Mouse (Mus musculus) E14TG2a.4 (cell line): Measurements from ENCODE around the gene Acsbg2.
"Not testable (repeated sequence)": the region's sequence is repeated elsewhere in the genome, so short reads cannot be mapped to it uniquely, and the experiment has no call there.

Experiments used
- H3K27me3 ChIP-seq: 2 replicates; pipeline ENCODE4 v1.6.1; 2014; ENCODE audit warnings: low read length, control low read depth; ENCODE audit not compliant: insufficient read depth
- H3K36me3 ChIP-seq: 2 replicates; pipeline ENCODE4 v1.6.1; 2014; ENCODE audit warnings: low read length, control low read depth; ENCODE audit not compliant: insufficient read depth
- H3K4me1 ChIP-seq: replicated peaks from 2 replicates; pipeline ENCODE4 v1.6.1; 2014; ENCODE audit warnings: low read depth, low read length, control low read depth
- H3K4me3 ChIP-seq: replicated peaks from 2 replicates; pipeline ENCODE4 v1.5.1; 2014; ENCODE audit warnings: mild to moderate bottlenecking, low read length
- H3K9me3 ChIP-seq: 2 replicates; pipeline ENCODE4 v1.6.1; 2014; ENCODE audit warnings: low read length, control low read depth
- CTCF ChIP-seq: conservative IDR thresholded peaks from 2 replicates; pipeline ENCODE4 v1.5.1; 2014; ENCODE audit warnings: low read length
- NANOG ChIP-seq: IDR thresholded peaks from 2 replicates; pipeline ENCODE4 v1.6.1; 2014; ENCODE audit warnings: borderline replicate concordance, low read length, mixed read lengths
- POU5F1 ChIP-seq: IDR thresholded peaks from 2 replicates; pipeline ENCODE4 v1.6.1; 2014; ENCODE audit warnings: low read length, borderline replicate concordance

The Acsbg2 gene

GRCm38 (mm10) chr17:56874237-56874636, at the start of gene Acsbg2:
TSS of gene Acsbg2 (minus strand) at chr17:56874447.
- H3K27me3 ChIP-seq, result no peaks in the 10 kb centered on the region
- no peaks in the 10 kb centered on the region for H3K36me3 ChIP-seq
- H3K4me1 ChIP-seq, result peaks cover 91% of the 10 kb centered on the region
- H3K4me3 ChIP-seq, result no peak within 1 kb of the TSS
- TF ChIP-seq NANOG (no peak), CTCF (no peak), POU5F1 (no peak)
- H3K9me3 ChIP-seq, result no peaks in the 10 kb centered on the region

GRCm38 (mm10) chr17:56919725-56920124, 45.5 kb upstream of the Acsbg2 start:
- TF ChIP-seq NANOG (no peak), POU5F1 (no peak), CTCF (no peak)
- Histone ChIP-seq H3K9me3 (no peaks in the 10 kb centered on the region), H3K4me1 (peaks cover 8% of the 10 kb centered on the region; the same call in 1 of the 2 replicates), H3K4me3 (no peak overlapping the region), H3K27me3 (no peaks in the 10 kb centered on the region), H3K36me3 (peaks cover 87% of the 10 kb centered on the region)

GRCm38 (mm10) chr17:56917166-56917565, 42.9 kb upstream of the Acsbg2 start:
- TF ChIP-seq POU5F1, result no peak
- no peak for TF ChIP-seq CTCF
- Histone ChIP-seq H3K9me3 (no peaks in the 10 kb centered on the region), H3K36me3 (peaks cover 89% of the 10 kb centered on the region), H3K4me3 (no peak overlapping the region), H3K4me1 (peaks cover 14% of the 10 kb centered on the region), H3K27me3 (no peaks in the 10 kb centered on the region)

GRCm38 (mm10) chr17:56913444-56913843, 39.2 kb upstream of the Acsbg2 start:
- peaks cover 88% of the 10 kb centered on the region for H3K36me3 ChIP-seq
- H3K9me3 ChIP-seq, result no peaks in the 10 kb centered on the region
- no peak for TF ChIP-seq POU5F1
- TF ChIP-seq CTCF, result no peak
- TF ChIP-seq NANOG, result no peak
- no peak overlapping the region for H3K4me3 ChIP-seq
- no peaks in the 10 kb centered on the region for H3K27me3 ChIP-seq
- peaks cover 32% of the 10 kb centered on the region for H3K4me1 ChIP-seq

GRCm38 (mm10) chr17:56913023-56913422, 38.8 kb upstream of the Acsbg2 start:
- Histone ChIP-seq H3K9me3 (no peaks in the 10 kb centered on the region), H3K4me3 (no peak overlapping the region), H3K4me1 (peaks cover 36% of the 10 kb centered on the region), H3K36me3 (peaks cover 88% of the 10 kb centered on the region), H3K27me3 (no peaks in the 10 kb centered on the region)
- no peak for TF ChIP-seq CTCF
- TF ChIP-seq POU5F1, result no peak
- no peak for TF ChIP-seq NANOG

GRCm38 (mm10) chr17:56909764-56910163, 35.5 kb upstream of the Acsbg2 start:
- peaks cover 61% of the 10 kb centered on the region for H3K4me1 ChIP-seq
- H3K36me3 ChIP-seq, result peaks cover 90% of the 10 kb centered on the region
- H3K4me3 ChIP-seq, result not testable (repeated sequence)

GRCm38 (mm10) chr17:56907887-56908286, 33.6 kb upstream of the Acsbg2 start:
- Histone ChIP-seq H3K36me3 (peaks cover 93% of the 10 kb centered on the region), H3K27me3 (no peaks in the 10 kb centered on the region), H3K9me3 (no peaks in the 10 kb centered on the region), H3K4me3 (no peak overlapping the region), H3K4me1 (peaks cover 67% of the 10 kb centered on the region)
- no peak for TF ChIP-seq NANOG
- TF ChIP-seq CTCF, result no peak
- no peak for TF ChIP-seq POU5F1

More at GRCm38 (mm10) chr17:56909764-56910163, 35.5 kb upstream of the Acsbg2 start:
- not testable (repeated sequence) for H3K27me3 ChIP-seq, H3K9me3 ChIP-seq

GRCm38 (mm10) chr17:56907096-56907495, 32.8 kb upstream of the Acsbg2 start:
- Histone ChIP-seq H3K9me3 (no peaks in the 10 kb centered on the region), H3K4me1 (peaks cover 74% of the 10 kb centered on the region), H3K36me3 (peaks cover 95% of the 10 kb centered on the region), H3K4me3 (no peak overlapping the region), H3K27me3 (no peaks in the 10 kb centered on the region)
- TF ChIP-seq CTCF (no peak), NANOG (no peak), POU5F1 (no peak)

GRCm38 (mm10) chr17:56906166-56906565, 31.9 kb upstream of the Acsbg2 start:
- TF ChIP-seq CTCF (no peak), NANOG (no peak), POU5F1 (no peak)
- Histone ChIP-seq H3K36me3 (peaks cover 95% of the 10 kb centered on the region), H3K9me3 (no peaks in the 10 kb centered on the region), H3K4me3 (no peak overlapping the region), H3K27me3 (no peaks in the 10 kb centered on the region), H3K4me1 (peaks cover 69% of the 10 kb centered on the region)
